Mouse (Mus musculus): ENCODE data around the gene Wipf3. TPM values are rescaled to one million over a fixed set of nuclear protein-coding genes. Genes with fewer than 3 reads are reported as not detected.

Wipf3 gene
- not detected for polyA plus RNA-seq (2017; shearing (Covaris generic))

DNA sequence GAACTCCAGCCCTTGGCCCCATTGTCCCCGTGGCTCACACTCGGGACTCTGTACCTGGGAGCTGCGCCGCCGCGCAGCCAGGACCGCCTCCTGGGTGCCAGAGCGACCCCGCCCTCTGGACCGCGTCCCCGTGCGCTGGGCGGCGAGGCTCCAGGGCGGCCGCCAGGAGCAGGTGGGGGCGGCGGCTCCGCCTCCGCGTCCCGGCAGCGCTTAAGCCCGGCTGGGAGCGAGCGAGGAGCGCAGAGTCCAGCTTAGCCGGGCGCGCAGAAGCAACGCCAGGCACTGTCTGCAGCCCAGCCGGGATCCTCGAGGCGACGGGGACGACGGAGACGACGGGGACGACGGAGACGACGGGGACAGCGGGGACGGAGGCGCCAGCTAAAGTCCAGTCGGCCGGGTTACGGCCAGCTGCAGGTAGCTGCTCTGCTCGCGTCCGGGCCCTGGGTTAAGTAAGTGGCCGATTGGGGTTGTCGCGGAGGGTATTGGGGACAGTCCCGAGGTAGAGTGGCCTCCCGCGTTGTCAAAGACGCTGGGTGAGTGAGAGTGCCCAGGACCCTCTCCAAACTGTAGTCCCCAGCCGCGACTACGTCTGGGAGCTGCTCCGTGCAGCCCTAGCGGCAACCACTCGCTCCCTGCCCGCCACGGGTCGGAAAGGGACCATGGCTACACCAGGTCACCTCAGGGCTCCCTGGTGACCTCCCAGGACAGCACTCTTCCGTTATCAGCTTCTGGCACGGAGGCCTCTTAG is at the start of gene Wipf3:
Gene Wipf3 (plus strand): TSS at position 157 of the 748 bp plus-strand sequence.

Other genes starting within 250 kb of the Wipf3 start
- not detected for gene Prr15, start 103.8 kb upstream of the Wipf3 start, polyA plus RNA-seq (2017; shearing (Covaris generic))
- not detected for gene Scrn1, start 136.9 kb downstream of the Wipf3 start, polyA plus RNA-seq (2017; shearing (Covaris generic))
- 1.0 TPM for gene Plekha8, start 165.5 kb downstream of the Wipf3 start, polyA plus RNA-seq (2017; shearing (Covaris generic))
- not detected for gene Fkbp14, start 167.7 kb downstream of the Wipf3 start, polyA plus RNA-seq (2017; shearing (Covaris generic))

All from activated CD4-positive, CD25-positive, alpha-beta regulatory T cell, adult 9 weeks (primary cell).